Mouse (Mus musculus) lung, embryonic 16.5 days (tissue): ENCODE measurements around the gene Camk2g. TPM values are rescaled to one million over a fixed set of nuclear protein-coding genes. Genes with fewer than 3 reads are reported as not detected.
"Not testable (repeated sequence)": the region's sequence is repeated elsewhere in the genome, so short reads cannot be mapped to it uniquely, and the experiment has no call there.

Source experiments
- ATAC-seq: fragments of 200-750 bp; cut with Nextera tagmentation; 2 replicates; pipeline ENCODE4 v1.8.0; 2017; ENCODE audit warnings: low read depth, mild to moderate bottlenecking, moderate library complexity
- H3K27ac ChIP-seq: fragments of 300-500 bp; sonication (generic); 2 replicates; pipeline ENCODE4 v1.5.1; 2014; ENCODE audit warnings: mild to moderate bottlenecking, control low read depth, low read length
- H3K27me3 ChIP-seq: fragments of 300-500 bp; sonication (generic); 2 replicates; pipeline ENCODE4 v1.6.1; 2014; ENCODE audit warnings: low read depth, low read length, mixed read lengths; ENCODE audit not compliant: control insufficient read depth, insufficient read depth
- H3K36me3 ChIP-seq: fragments of 300-500 bp; sonication (generic); 2 replicates; pipeline ENCODE4 v1.6.1; 2014; ENCODE audit warnings: low read length; ENCODE audit not compliant: control insufficient read depth, insufficient read depth
- H3K4me1 ChIP-seq: fragments of 300-500 bp; sonication (generic); replicated peaks from 2 replicates; pipeline ENCODE4 v1.6.1; 2014; ENCODE audit warnings: low read length, mixed read lengths; ENCODE audit not compliant: control insufficient read depth, insufficient read depth
- H3K4me2 ChIP-seq: fragments of 300-500 bp; sonication (generic); 2 replicates; pipeline ENCODE4 v1.6.1; 2014; ENCODE audit warnings: low read depth, low read length, control low read depth
- H3K4me3 ChIP-seq: fragments of 300-500 bp; sonication (generic); 2 replicates; pipeline ENCODE4 v1.5.1; 2014; ENCODE audit warnings: mild to moderate bottlenecking, low read length, control low read depth
- H3K9ac ChIP-seq: fragments of 300-500 bp; sonication (generic); 2 replicates; pipeline ENCODE4 v1.6.1; 2014; ENCODE audit warnings: low read length, control low read depth
- H3K9me3 ChIP-seq: fragments of 300-500 bp; sonication (generic); 2 replicates; pipeline ENCODE4 v1.6.1; 2016; ENCODE audit warnings: low read length; ENCODE audit not compliant: control insufficient read depth
- WGBS: fragments of 180-500 bp; shearing (Covaris S2); extraction: QIAGEN DNeasy Blood & Tissue Kit; methylation state at CpG from one replicate; pipeline ENCODE4 v1.1.7; 2014; 5-methylcytosine and 5-hydroxymethylcytosine counted together
- polyA plus RNA-seq: library from polyadenylated mRNA; unstranded; fragments of >200 nt; fragmentation: Nextera tagmentation; extraction: Ambion mirVana; gene quantifications from 2 replicates; pipeline ENCODE4 v1.2.1, GENCODE M21; 2015

The Camk2g gene
- polyA plus RNA-seq, 1 experiment from 2014 or later, result 37.0 TPM

DNA sequence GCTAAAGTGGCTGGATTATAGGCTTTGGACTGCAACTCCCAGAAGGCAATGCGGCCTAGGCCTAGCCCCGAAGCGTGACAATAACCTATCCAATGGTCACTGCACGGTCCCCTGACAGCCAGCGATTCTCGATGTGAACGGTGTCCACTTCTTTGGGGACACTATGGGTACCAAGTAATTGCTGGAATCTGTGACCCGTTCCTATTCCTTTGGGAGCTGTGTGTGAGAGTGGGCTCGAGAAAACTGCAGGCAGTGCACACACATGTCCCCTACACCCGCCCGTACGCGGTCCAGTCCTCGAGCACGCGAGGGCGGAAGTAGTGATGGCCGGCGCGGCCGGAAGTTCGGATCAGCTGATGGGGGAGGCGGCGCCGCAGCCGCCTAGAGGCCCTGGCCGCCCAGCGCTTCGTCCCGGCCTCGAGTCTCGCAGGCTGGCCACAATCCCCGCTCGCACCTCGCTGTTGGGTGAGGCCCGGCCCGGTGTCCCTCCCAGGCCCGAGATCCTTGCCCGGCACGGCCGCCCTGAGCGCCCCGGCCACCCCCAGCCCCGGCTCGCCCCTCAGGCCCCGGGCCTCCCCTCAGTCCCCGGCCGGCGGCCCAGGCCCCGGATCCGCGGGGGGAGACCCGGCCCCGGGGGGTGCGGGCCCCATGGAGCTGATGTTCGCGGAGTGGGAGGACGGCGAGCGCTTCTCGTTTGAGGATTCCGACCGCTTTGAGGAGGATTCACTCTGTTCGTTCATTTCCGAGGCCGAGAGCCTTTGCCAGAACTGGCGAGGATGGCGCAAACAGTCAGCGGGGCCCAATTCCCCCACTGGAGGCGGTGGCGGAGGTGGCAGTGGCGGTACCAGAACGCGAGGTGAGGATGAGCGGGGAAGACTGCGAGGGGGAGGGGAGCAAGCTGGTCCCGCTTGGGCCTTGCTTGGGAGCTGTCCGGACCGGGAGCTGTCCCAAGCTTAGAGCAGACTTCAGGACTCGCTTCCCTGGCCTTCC lies 86.4 kb downstream of the Camk2g start, which contains the start of gene Zswim8:
Gene Zswim8 (plus strand): TSS at position 352 of the 990 bp plus-strand sequence.
- Histone ChIP-seq H3K4me2 (peak within 1 kb of the TSS; percentile 73), H3K36me3 (peaks cover 12% of the 10 kb centered on the region; the same call in 1 of the 2 replicates), H3K27me3 (no peaks in the 10 kb centered on the region), H3K9ac (peak within 1 kb of the TSS; percentile 98), H3K9me3 (no peaks in the 10 kb centered on the region), H3K4me1 (peaks cover 19% of the 10 kb centered on the region), H3K27ac (peak within 1 kb of the TSS; percentile 90), H3K4me3 (peak within 1 kb of the TSS; percentile 99)
- ATAC-seq, result peak; percentile 94
- WGBS, result under 1% methylated on average over 75 of the region's 80 CpGs

DNA sequence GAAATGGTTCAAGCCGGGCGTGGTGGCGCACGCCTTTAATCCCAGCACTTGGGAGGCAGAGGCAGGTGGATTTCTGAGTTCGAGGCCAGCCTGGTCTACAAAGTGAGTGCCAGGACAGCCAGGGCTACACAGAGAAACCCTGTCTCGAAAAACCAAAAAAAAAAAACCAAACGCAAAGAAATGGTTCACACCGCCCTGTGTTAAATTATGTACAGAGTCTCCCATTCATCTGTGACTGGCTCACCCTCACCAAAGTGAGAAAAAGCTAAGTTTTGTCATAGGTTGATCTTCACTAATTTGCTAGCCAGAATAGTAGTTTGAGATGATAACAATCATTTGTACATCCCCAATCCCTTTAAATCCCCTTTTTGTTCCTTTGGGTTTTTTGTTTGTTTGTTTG lies 90.4 kb downstream of the Camk2g start:
- H3K9me3 ChIP-seq, ATAC-seq, H3K27me3 ChIP-seq, H3K36me3 ChIP-seq: not testable (repeated sequence)
- Histone ChIP-seq H3K4me2 (peak overlapping the region; percentile 70), H3K27ac (peak overlapping the region; percentile 78), H3K9ac (peak overlapping the region; percentile 83), H3K4me3 (peak overlapping the region; percentile 83), H3K4me1 (peaks cover 22% of the 10 kb centered on the region)
- WGBS, result 9% methylated on average over 7 of the region's 8 CpGs

DNA sequence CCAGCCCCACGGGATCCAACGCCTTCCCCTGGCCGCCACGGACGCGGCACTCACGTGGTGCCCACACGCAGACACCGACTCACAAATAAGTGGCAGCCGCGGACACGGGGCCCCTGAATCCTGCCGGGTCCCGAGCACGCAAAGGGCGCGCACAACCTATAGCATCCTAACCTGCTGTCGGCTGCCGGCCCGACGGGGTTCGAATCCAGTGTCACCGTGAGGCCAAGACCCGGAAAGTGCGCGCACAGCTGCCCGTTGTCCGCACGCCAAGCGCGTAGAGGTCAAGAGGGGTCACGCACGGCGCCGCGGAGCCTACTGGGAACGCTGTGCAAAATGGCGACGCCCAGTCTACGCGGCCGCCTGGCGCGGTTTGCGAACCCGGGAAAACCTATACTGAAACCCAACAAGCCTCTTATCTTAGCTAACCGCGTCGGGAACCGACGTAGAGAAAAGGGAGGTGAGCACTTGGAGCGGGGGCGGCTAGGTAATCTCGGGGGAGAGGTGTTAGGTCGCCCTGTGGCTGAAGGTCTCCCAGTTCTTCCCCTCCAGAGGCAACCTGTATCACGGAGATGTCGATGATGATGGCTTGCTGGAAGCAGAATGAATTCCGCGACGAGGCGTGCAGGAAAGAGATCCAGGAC lies 91.0 kb downstream of the Camk2g start, which contains the start of gene Chchd1:
Gene Chchd1 (plus strand): TSS at position 266 of the 641 bp plus-strand sequence.
- H3K4me3 ChIP-seq, result peak within 1 kb of the TSS; percentile 83
- no peaks in the 10 kb centered on the region for H3K9me3 ChIP-seq
- H3K36me3 ChIP-seq, result peaks cover 3% of the 10 kb centered on the region; the same call in 1 of the 2 replicates
- peak within 1 kb of the TSS; percentile 78 for H3K27ac ChIP-seq
- peak within 1 kb of the TSS; percentile 70 for H3K4me2 ChIP-seq
- under 1% methylated on average over 61 of the region's 61 CpGs for WGBS
- H3K27me3 ChIP-seq, result no peaks in the 10 kb centered on the region
- peaks cover 23% of the 10 kb centered on the region for H3K4me1 ChIP-seq
- peak; percentile 75 for ATAC-seq
- H3K9ac ChIP-seq, result peak within 1 kb of the TSS; percentile 83

DNA sequence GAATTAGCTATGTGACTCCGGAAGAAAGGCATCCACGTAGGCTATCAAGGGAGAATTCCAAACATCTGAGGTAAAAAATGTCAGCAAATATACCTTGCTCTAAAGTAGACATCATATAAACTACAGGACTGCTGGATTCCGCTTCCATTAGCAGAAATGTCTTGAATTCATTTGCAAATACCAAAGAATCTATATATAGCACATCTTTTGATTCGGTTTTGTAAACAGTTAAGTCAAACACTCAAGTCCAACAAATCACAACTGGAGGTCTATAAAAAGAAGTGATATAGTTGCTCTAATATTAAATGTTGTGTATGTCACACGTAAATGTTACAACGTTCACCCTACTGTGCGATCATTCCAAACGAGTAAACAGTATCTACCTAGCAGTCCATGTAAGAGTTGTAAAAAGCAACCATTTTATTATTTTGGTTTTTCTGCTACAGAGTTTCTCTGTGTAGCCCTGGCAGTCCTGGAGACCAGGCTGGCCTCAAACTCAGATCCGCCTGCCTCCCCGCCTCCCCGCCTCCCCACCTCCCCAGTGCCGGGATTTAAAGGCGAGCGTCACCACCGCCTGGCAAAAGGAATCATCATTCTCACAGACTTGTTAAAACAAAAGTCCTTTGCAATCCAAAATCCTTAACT lies 91.7 kb downstream of the Camk2g start:
- peak; percentile 40; the same call in 1 of the 2 replicates for ATAC-seq
- 4% methylated on average over 15 of the region's 15 CpGs for WGBS
- H3K4me1 ChIP-seq, result peaks cover 29% of the 10 kb centered on the region

DNA sequence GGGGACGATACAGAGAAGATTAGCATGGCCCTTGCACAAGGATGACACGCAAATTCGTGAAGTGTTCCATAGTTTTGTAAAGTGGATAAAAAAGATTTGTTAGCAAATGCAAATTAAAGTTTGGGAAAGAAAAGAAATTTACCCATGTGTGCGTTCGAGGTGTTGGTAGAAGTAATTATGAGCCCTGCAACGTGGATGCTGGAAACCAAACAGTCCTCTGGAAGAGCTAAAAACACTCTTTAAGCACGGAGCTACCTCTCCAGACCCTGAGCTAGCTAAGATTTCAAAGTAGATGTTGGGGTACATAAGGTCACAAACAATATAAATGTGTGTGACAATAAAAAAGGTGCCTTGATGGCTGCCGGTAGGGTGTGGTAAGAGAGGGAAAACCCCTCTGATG lies 92.3 kb downstream of the Camk2g start:
- Histone ChIP-seq H3K9ac (0 out of 2 replicates have a peak overlapping the region, but pooled peaks have one; percentile 24), H3K4me2 (peak overlapping the region; percentile 70), H3K4me1 (peaks cover 30% of the 10 kb centered on the region), H3K36me3 (peaks cover 3% of the 10 kb centered on the region; the same call in 1 of the 2 replicates), H3K9me3 (no peaks in the 10 kb centered on the region), H3K27me3 (no peaks in the 10 kb centered on the region), H3K27ac (no peak overlapping the region), H3K4me3 (peak overlapping the region; percentile 83)
- 67% methylated on average over 8 of the region's 8 CpGs for WGBS
- ATAC-seq, result no peak

More for the DNA sequence above, 91.7 kb downstream of the Camk2g start:
- H3K4me2 ChIP-seq, result peak overlapping the region; percentile 70
- peak overlapping the region; percentile 78 for H3K27ac ChIP-seq
- no peaks in the 10 kb centered on the region for H3K9me3 ChIP-seq
- H3K36me3 ChIP-seq, result peaks cover 3% of the 10 kb centered on the region; the same call in 1 of the 2 replicates
- peak overlapping the region; percentile 83 for H3K9ac ChIP-seq
- peak overlapping the region; percentile 83 for H3K4me3 ChIP-seq
- H3K27me3 ChIP-seq, result no peaks in the 10 kb centered on the region

DNA sequence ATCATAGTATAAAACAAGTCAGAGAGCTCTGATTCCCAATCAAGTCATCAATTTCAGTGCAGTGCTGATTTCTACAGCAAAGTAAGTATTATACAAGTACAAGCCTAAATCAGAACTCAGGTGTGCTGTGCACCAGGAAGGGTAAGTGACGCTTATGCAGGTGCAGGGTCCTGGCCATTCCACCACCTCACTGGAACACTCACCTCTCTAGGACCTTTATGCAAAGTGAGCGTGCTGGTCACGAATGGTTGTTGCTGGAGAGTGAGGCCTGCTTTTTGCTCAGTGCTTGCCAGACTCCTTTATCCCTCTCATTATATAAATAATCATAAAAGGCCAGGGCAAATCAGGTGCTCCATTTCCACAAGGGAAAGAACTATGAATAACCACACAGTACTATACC lies 93.5 kb downstream of the Camk2g start:
- H3K27ac ChIP-seq, result no peak overlapping the region
- H3K27me3 ChIP-seq, result no peaks in the 10 kb centered on the region
- H3K9ac ChIP-seq, result no peak overlapping the region
- 79% methylated on average over 3 of the region's 3 CpGs for WGBS
- no peaks in the 10 kb centered on the region for H3K9me3 ChIP-seq
- peaks cover 3% of the 10 kb centered on the region; the same call in 1 of the 2 replicates for H3K36me3 ChIP-seq
- no peak overlapping the region for H3K4me3 ChIP-seq
- H3K4me2 ChIP-seq, result no peak overlapping the region
- ATAC-seq, result no peak
- peaks cover 37% of the 10 kb centered on the region for H3K4me1 ChIP-seq

DNA sequence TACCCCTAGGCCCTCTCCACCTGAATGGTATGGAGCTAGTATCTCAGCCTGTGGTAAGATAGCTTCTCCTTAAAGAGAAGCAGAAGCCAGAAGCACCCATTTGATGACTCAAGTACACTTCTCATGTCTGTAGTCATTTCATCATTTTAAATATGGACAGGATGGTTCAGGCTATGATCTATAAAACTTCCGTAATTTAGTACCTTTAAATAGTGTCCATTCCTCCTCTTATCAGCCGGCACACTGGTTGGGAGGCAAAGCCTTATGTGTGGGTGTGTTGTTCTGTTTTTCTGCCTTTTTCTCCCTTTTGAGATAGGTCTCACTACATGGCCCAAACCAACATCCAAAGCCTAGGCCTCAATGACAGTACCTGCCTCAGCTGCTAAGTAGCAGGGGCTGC lies 95.4 kb downstream of the Camk2g start:
- no peak overlapping the region for H3K4me2 ChIP-seq
- H3K9me3 ChIP-seq, result no peaks in the 10 kb centered on the region
- peaks cover 3% of the 10 kb centered on the region for H3K36me3 ChIP-seq
- no peak for ATAC-seq
- no peak overlapping the region for H3K9ac ChIP-seq
- no peak overlapping the region for H3K27ac ChIP-seq
- no peak overlapping the region for H3K4me3 ChIP-seq
- WGBS, result 88% methylated on average over 2 of the region's 2 CpGs
- peaks cover 38% of the 10 kb centered on the region for H3K4me1 ChIP-seq
- no peaks in the 10 kb centered on the region for H3K27me3 ChIP-seq

DNA sequence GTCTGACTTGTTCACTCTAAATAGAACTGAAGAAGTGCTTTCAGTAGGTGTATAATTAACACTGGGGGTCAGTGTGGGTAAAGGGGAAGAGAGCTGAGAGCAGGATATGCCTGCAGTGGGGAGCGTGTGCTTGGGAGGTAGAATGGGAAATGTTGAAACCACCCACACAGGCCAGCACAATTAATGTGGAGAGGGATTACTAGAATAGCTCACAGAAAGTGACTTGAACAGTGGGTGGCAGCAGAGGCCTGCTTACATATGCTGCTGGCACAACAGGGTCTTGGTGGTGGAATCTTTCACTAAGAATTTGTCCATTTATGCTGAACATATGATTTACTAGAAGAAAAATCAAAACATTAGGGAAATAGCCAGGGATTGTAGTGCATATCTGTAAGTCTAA lies 96.9 kb downstream of the Camk2g start:
- ATAC-seq, result no peak
- Histone ChIP-seq H3K36me3 (peaks cover 16% of the 10 kb centered on the region), H3K9me3 (no peaks in the 10 kb centered on the region), H3K4me3 (peak overlapping the region; percentile 98), H3K4me1 (peaks cover 36% of the 10 kb centered on the region), H3K9ac (peak overlapping the region; percentile 29), H3K27ac (no peak overlapping the region), H3K27me3 (no peaks in the 10 kb centered on the region), H3K4me2 (peak overlapping the region; percentile 87)
- 4% methylated on average over 1 of the region's 1 CpGs for WGBS
